Mouse (Mus musculus) spleen, postnatal 36 days (tissue): Measurements from ENCODE around the gene Kctd12.

ENCODE experiments used
- DNase-seq, 2 experiments: peaks; one replicate each; pipeline ENCODE4 v3.0.0; 2022; ENCODE audit warnings: low spot score in 2 of 2, mixed read lengths in 1 of 2

Kctd12 gene

GRCm38 (mm10) chr14:102962019-102962418 lies 20.4 kb downstream of the Kctd12 start:
- DNase-seq, result peak; percentile 75 to 77

- DNase-seq, result no peak
These were observed 28.9 kb downstream of the Kctd12 start for GRCm38 (mm10) chr14:102953511-102953910.

- DNase-seq, result no peak
These were observed 30.5 kb downstream of the Kctd12 start for GRCm38 (mm10) chr14:102951974-102952373.

- no peak for DNase-seq
These were observed 34.6 kb downstream of the Kctd12 start for GRCm38 (mm10) chr14:102947796-102948195.

- no peak for DNase-seq
These were observed 40.1 kb downstream of the Kctd12 start for GRCm38 (mm10) chr14:102942222-102942843.

GRCm38 (mm10) chr14:102934878-102935277 lies 47.6 kb downstream of the Kctd12 start:
- DNase-seq, result no peak

- DNase-seq, result no peak
These were observed 51.5 kb downstream of the Kctd12 start for GRCm38 (mm10) chr14:102930933-102931332.

- DNase-seq, result no peak
These were observed 52.9 kb downstream of the Kctd12 start for GRCm38 (mm10) chr14:102929545-102929944.

- no peak for DNase-seq
These were observed 54.5 kb downstream of the Kctd12 start for GRCm38 (mm10) chr14:102927847-102928466.
